Mouse (Mus musculus): ENCODE results near the gene Gm44596.

DNA sequence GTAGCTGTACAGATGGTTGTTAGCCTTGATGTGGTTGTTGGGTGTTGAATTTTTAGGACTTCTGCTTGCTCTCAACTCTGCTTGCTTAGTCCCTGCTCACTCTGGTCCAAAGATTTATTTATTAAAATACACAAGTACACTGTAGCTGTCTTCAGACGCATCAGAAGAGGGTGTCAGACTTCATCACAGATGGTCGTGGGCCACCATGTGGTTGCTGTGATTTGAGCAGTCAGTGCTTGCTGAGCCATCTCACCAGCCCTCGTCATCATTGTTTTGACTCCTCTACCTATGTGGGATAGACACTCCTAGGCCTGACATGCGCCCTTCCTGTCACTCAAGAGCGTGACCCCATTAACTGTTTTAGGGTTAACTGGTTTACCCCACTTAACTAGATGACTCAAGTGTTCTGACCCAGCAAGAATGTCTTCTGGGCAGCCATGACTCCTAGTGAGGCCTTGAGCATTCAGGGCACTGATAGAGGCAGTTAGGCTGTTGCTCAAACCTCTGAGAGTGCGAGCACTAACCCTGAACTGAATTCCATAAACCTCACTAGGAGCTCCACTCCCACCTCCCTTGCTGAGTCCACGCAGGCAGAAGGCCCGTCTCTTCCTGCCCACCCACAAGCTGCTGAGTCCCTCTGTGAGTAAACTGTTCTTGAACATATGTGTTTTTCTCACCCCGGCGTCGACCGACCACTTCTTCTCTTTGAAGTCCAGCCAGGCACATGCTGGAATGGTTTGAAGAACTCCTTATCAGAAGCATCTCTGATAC lies 80.7 kb downstream of the Gm44596 start:
- TF ChIP-seq CTCF (IDR thresholded peaks at IDR 0.05; ENCODE audit: extremely low read depth, insufficient read depth, insufficient read length, insufficient replicate concordance) (no peak), POLR2A (IDR thresholded peaks at IDR 0.05; ENCODE audit: low read depth, low read length) (no peak)

Data from spleen, adult 2 months (tissue).